Mouse (Mus musculus): Measurements from ENCODE around the gene Chtf18. TPM values are rescaled to one million over a fixed set of nuclear protein-coding genes. Genes with fewer than 3 reads are reported as not detected.

The Chtf18 gene
- total RNA-seq, 2 experiments from 2014 or later, result 2.6 to 3.6 TPM

DNA sequence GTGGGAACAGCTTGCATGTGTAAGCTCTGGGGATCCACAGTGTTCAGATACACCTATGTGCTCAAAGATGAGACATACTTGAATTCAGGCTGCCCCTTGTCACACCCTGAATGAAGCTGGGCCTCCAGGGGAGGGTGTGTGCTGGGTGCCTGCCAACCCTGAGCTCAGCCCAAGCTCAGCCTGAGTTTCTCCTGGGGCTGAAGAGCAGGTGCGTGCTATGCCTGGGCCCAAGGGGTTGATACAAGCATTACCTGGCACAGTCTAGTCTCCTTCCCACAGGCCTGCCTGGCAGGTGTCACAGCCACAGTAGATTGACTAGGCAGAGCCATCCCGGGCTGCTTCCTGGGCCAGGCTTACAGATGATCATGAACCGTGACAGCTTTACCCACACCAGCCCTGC is 8.5 kb upstream of the Chtf18 start, which contains the start of gene Mslnl:
Mslnl (plus strand) TSS at position 298 of the 400 bp plus-strand sequence.
- DNase-seq (ENCODE audit: low spot score in 2 of 2), result no peak

- DNase-seq (ENCODE audit: low spot score in 2 of 2), result no peak
Observed at GRCm38 (mm10) chr17:25735246-25735645, 8.0 kb upstream of the Chtf18 start.

GRCm38 (mm10) chr17:25732082-25732481 is 4.9 kb upstream of the Chtf18 start:
- peak; percentile 91 to 92 for DNase-seq (ENCODE audit: low spot score in 2 of 2)

- DNase-seq (ENCODE audit: low spot score in 2 of 2), result peak in 1 of 2 experiments; percentile 48
Observed at GRCm38 (mm10) chr17:25728009-25728270, 721 bp upstream of the Chtf18 start.

DNA sequence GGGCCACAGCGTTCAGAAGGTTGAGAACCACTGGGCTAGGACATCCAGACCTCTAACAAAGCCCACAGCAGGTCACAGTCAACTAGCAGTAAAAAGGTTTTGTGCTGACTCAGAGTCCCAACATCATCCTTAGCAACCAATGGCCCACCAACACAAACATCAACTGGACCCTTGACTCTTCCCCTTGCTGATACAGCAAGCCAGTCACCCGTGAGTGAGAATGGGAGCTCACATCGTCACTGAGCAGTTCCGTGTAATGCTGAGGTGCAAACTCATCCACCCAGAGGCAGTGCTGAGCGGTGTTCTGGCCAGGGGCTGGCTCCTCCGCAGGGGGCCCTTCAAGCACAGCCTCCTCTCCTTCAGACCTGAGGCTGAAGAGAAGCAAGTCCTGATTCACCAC is 2.0 kb downstream of the Chtf18 start:
- DNase-seq (ENCODE audit: low spot score in 2 of 2), result no peak

DNA sequence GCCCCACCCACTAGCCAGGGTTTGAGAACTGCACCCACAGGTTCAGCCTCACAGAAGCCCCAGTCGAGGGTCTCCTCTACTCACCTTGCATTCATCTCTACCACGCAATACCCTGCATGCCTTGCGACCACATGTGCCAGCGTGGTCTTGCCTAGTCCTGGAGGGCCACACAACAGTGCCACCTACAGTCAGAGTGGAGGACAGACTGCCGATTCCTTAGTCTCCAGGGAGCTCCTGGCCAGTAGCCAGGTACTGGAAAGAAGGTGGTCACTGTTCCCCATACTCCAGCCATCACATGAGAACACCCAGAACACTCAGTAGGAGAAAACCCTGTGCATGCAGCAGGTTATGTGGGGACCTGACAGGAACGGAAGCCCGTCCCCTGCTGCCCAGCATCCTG is 3.3 kb downstream of the Chtf18 start:
- DNase-seq (ENCODE audit: low spot score in 2 of 2), result no peak

DNA sequence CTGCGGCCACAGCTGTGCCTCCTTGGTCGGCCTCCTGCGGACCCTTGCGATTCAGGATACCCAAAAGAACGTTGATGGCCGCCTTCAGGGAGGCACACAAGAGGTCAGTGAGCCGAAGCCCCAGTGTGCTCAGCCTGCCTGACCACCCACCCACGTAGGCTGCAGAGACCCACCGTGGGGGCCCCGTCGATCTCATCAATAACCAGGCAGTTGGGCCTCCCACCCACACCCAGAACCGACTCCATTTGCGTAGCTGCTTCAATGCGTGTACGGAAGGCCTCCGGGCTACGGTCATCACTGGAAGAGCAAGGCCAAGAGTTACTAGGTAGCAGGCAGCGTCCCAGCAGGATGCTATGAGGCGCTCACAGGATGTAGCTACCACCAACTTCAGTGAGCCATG is 3.7 kb downstream of the Chtf18 start:
- no peak for DNase-seq (ENCODE audit: low spot score in 2 of 2)

DNA sequence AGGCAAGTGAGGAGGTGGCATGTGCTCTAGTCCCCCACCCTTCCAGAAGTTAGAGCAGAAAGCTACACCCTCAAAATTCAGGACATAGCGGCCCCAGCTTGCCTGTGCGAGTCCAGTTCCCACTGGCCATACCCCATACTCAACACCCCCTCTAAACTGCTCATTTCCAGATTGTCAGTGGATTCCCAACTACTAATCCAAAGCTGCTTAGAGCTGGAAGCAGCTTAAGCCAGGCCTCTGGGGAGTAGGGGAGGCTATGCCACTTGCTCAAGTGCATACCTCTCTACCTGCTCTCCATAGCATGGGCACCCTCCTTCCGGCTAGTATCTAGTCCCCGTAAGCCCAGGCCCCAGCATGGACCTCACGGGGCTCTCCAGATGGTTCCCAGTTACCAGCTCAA is 5.7 kb downstream of the Chtf18 start:
- no peak for DNase-seq (ENCODE audit: low spot score in 2 of 2)

DNA sequence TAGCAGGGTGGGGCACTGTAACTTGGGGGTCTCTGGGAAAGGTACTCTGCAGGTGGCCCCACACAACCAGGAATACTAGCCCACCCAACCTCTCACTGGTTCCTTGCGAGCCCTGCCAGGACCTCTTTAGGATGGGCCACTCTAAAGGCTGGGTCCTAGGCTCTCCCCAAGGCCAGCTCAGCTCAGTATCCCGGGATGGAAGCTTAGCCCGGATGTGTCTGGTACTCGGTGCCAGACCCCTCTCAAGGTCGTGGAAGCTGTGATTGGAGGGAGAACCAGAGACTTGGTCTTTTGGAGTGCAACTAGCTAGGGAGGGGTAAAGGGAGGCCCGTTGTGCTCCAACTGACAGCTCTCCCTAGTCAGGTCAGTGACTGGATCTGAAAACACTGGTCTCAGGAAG is 9.5 kb downstream of the Chtf18 start:
- no peak for DNase-seq (ENCODE audit: low spot score in 2 of 2)

- DNase-seq (ENCODE audit: low spot score in 2 of 2), result no peak
Observed at GRCm38 (mm10) chr17:25716711-25717637, 10.2 kb downstream of the Chtf18 start, which contains the start of gene Gng13. TSS of gene Gng13 (plus strand) at chr17:25717171.

DNA sequence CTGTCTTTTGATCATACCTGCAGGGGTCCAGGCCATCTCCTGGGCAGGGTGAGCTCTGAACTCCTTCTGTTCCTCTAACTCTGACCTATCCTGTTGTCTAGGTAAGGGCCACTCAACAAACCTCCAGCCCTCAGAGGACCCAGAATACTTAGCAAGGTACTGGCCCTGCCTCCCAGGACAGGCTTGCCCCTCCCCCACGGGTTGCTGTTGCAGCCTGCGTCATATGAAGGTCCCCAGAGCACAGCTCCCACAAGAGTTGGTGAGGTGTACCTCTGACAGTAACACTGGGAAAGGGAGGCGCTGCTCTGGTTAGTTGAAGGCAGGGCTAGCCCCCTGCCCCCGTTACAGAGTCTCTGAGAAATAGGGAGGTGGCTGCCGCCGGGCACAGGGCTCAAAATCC is 11.1 kb downstream of the Chtf18 start:
- DNase-seq (ENCODE audit: low spot score in 2 of 2), result no peak

- no peak for DNase-seq (ENCODE audit: low spot score in 2 of 2)
Observed at GRCm38 (mm10) chr17:25715627-25716026, 11.6 kb downstream of the Chtf18 start.

- no peak for DNase-seq (ENCODE audit: low spot score in 2 of 2)
Observed at GRCm38 (mm10) chr17:25711136-25711535, 16.1 kb downstream of the Chtf18 start.

- no peak for DNase-seq (ENCODE audit: low spot score in 2 of 2)
Observed at GRCm38 (mm10) chr17:25709994-25710393, 17.2 kb downstream of the Chtf18 start.

GRCm38 (mm10) chr17:25700863-25701496 is 26.2 kb downstream of the Chtf18 start:
- DNase-seq (ENCODE audit: low spot score in 2 of 2), result no peak

DNA sequence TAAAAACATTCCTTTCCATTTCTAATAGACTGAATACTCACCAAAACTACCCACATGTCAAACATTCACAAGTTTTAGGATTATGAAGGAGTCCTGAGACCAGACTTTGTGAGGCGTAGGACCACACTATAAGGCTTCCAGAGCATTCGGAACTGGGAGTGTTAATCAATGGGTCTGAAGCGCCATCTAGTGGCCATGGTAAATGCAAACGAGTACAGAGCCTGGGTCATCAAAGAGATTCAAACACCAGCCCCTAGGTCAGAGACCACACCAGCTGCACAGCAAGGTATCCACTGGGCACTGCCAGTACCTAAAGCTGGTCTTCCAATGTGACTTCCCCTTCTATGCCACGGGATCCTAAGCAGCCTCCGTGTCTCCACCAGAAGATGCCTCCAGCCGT is 28.8 kb downstream of the Chtf18 start:
- DNase-seq (ENCODE audit: low spot score in 2 of 2), result peak; percentile 89 to 90

DNA sequence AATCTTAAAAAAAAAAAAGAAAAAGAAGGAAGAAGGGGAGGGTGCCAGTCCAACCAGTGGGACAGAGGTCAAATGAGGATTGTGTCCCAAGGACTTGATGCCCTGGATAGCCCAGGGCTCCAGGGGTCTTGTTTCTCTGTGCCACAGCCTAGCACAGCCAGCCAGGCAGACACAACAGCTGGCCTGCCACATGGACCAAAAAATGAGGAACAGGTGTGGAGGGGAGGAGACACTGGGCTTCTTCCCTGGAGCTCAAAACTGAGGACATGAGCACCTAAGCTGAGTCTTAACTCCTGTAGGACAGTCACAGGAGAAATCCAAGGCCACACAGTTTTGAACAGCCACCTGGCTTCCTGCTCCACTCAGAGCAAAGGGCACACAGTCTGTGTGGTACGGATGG is 31.0 kb downstream of the Chtf18 start:
- DNase-seq (ENCODE audit: low spot score in 2 of 2), result no peak

GRCm38 (mm10) chr17:25688922-25689321 is 38.3 kb downstream of the Chtf18 start:
- DNase-seq (ENCODE audit: low spot score in 2 of 2), result no peak

GRCm38 (mm10) chr17:25686323-25686722 is 40.9 kb downstream of the Chtf18 start:
- no peak for DNase-seq (ENCODE audit: low spot score in 2 of 2)

- no peak for DNase-seq (ENCODE audit: low spot score in 2 of 2)
Observed at GRCm38 (mm10) chr17:25681636-25682035, 45.6 kb downstream of the Chtf18 start.

GRCm38 (mm10) chr17:25679818-25680217 is 47.4 kb downstream of the Chtf18 start:
- DNase-seq (ENCODE audit: low spot score in 2 of 2), result no peak

- no peak for DNase-seq (ENCODE audit: low spot score in 2 of 2)
Observed at GRCm38 (mm10) chr17:25677969-25678368, 49.2 kb downstream of the Chtf18 start.

GRCm38 (mm10) chr17:25672982-25673381 is 54.2 kb downstream of the Chtf18 start:
- DNase-seq (ENCODE audit: low spot score in 2 of 2), result peak in 1 of 2 experiments; percentile 38

Measured in layer of hippocampus, postnatal 10 days (tissue).